Mouse (Mus musculus) left cerebral cortex, adult 11 months (tissue): ENCODE results near the gene Zfp937.
"Not testable (repeated sequence)": the region's sequence is repeated elsewhere in the genome, so short reads cannot be mapped to it uniquely, and the experiment has no call there.

Experiments used
- DNase-seq: peaks from one replicate; pipeline ENCODE4 v3.0.0; 2022; ENCODE audit warnings: low spot score

The Zfp937 gene

GRCm38 (mm10) chr2:150217600-150218362 is at the start of gene Zfp937:
Gene Zfp937, plus strand, starts transcription at chr2:150218073.
- peak; percentile 85 for DNase-seq

GRCm38 (mm10) chr2:150173833-150174232 is 44.0 kb upstream of the Zfp937 start:
- no peak for DNase-seq

GRCm38 (mm10) chr2:150179579-150179978 is 38.3 kb upstream of the Zfp937 start, which contains the start of gene Gm10770:
Gene Gm10770, minus strand, starts transcription at chr2:150179679.
- not testable (repeated sequence) for DNase-seq

- not testable (repeated sequence) for DNase-seq
Observed at GRCm38 (mm10) chr2:150181046-150181445, 36.8 kb upstream of the Zfp937 start.

- not testable (repeated sequence) for DNase-seq
Observed at GRCm38 (mm10) chr2:150181570-150181999, 36.3 kb upstream of the Zfp937 start, which contains the start of gene Gm14139. Gene Gm14139, plus strand, starts transcription at chr2:150181755.

GRCm38 (mm10) chr2:150218363-150218725 is 471 bp downstream of the Zfp937 start:
- not testable (repeated sequence) for DNase-seq

GRCm38 (mm10) chr2:150223263-150223662 is 5.4 kb downstream of the Zfp937 start:
- DNase-seq: not testable (repeated sequence)

GRCm38 (mm10) chr2:150243211-150243610 is 25.3 kb downstream of the Zfp937 start:
- no peak for DNase-seq

- DNase-seq: not testable (repeated sequence)
Observed at GRCm38 (mm10) chr2:150255491-150255890, 37.6 kb downstream of the Zfp937 start, which contains the start of gene Gm21994. Gene Gm21994, minus strand, starts transcription at chr2:150255591.

- not testable (repeated sequence) for DNase-seq
Observed at GRCm38 (mm10) chr2:150256861-150257260, 39.0 kb downstream of the Zfp937 start.

- not testable (repeated sequence) for DNase-seq
Observed at GRCm38 (mm10) chr2:150257291-150257690, 39.4 kb downstream of the Zfp937 start, which contains the start of gene Gm14124. Gene Gm14124, plus strand, starts transcription at chr2:150257517.
